Mouse (Mus musculus) frontal cortex, adult 2 months (tissue): ENCODE results near the gene Polk. TPM values are rescaled to one million over a fixed set of nuclear protein-coding genes. Genes with fewer than 3 reads are reported as not detected.
A peak's percentile ranks its signal among the peaks of the same experiment; 100 is the strongest.

ENCODE experiments used
- DNase-seq, 2 experiments: peaks; one replicate each; pipeline ENCODE4 v3.0.0; 2022; ENCODE audit warnings: low spot score in 1 of 2; ENCODE audit errors: extremely low spot score in 1 of 2
- polyA plus RNA-seq: library from polyadenylated mRNA; depleted of rRNA; stranded (reverse); fragments of >200 nt; gene quantifications from 2 replicates; pipeline ENCODE4 v1.2.3, GENCODE M21; 2012

Polk gene
- polyA plus RNA-seq, 1 experiment, result 8.5 TPM

GRCm38 (mm10) chr13:96530064-96530463 is 12.3 kb downstream of the Polk start:
- no peak for DNase-seq

GRCm38 (mm10) chr13:96529542-96529941 is 12.8 kb downstream of the Polk start:
- DNase-seq, result no peak

- no peak for DNase-seq
These were observed 13.6 kb downstream of the Polk start for GRCm38 (mm10) chr13:96528776-96529175.

GRCm38 (mm10) chr13:96527856-96528255 is 14.5 kb downstream of the Polk start:
- DNase-seq, result no peak

- DNase-seq, result no peak
These were observed 15.4 kb downstream of the Polk start for GRCm38 (mm10) chr13:96527022-96527421.

GRCm38 (mm10) chr13:96521294-96521693 is 21.1 kb downstream of the Polk start:
- no peak for DNase-seq

- no peak for DNase-seq
These were observed 25.0 kb downstream of the Polk start for GRCm38 (mm10) chr13:96517335-96517734.

- no peak for DNase-seq
These were observed 26.1 kb downstream of the Polk start for GRCm38 (mm10) chr13:96516249-96516648.

GRCm38 (mm10) chr13:96514154-96514942 is 28.0 kb downstream of the Polk start:
- DNase-seq, result no peak

- DNase-seq, result no peak
These were observed 30.5 kb downstream of the Polk start for GRCm38 (mm10) chr13:96511893-96512292.

- no peak for DNase-seq
These were observed 31.1 kb downstream of the Polk start for GRCm38 (mm10) chr13:96511262-96511661.

- peak in 1 of 2 experiments; percentile 31 for DNase-seq
These were observed 31.7 kb downstream of the Polk start for GRCm38 (mm10) chr13:96510635-96511034.

GRCm38 (mm10) chr13:96507541-96507940 is 34.8 kb downstream of the Polk start:
- DNase-seq, result no peak

GRCm38 (mm10) chr13:96506313-96506712 is 36.1 kb downstream of the Polk start:
- no peak for DNase-seq

- no peak for DNase-seq
These were observed 36.7 kb downstream of the Polk start for GRCm38 (mm10) chr13:96505661-96506060.

- DNase-seq, result no peak
These were observed 42.5 kb downstream of the Polk start for GRCm38 (mm10) chr13:96499891-96500290.

- no peak for DNase-seq
These were observed 45.7 kb downstream of the Polk start for GRCm38 (mm10) chr13:96496630-96497029.

- no peak for DNase-seq
These were observed 51.9 kb downstream of the Polk start, which contains the start of gene Gm17622 for GRCm38 (mm10) chr13:96490433-96490832. Gm17622 (plus strand) TSS chr13:96490733.

- no peak for DNase-seq
These were observed 54.4 kb downstream of the Polk start for GRCm38 (mm10) chr13:96487968-96488367.

- DNase-seq, result peak in 1 of 2 experiments; percentile 3
These were observed 55.1 kb downstream of the Polk start for GRCm38 (mm10) chr13:96487230-96487629.

- DNase-seq, result no peak
These were observed 63.4 kb downstream of the Polk start for GRCm38 (mm10) chr13:96478991-96479390.

GRCm38 (mm10) chr13:96477226-96477625 is 65.2 kb downstream of the Polk start:
- DNase-seq, result no peak
